Mouse (Mus musculus) mouse trophoblast stem cell (cell line): ENCODE data around the gene Plpp7.

Experiments used
- in situ Hi-C, 2 experiments: fragments of 300-500 bp; cut with MseI, MboI; formaldehyde crosslinking; loops; 2 replicates in 1 of 2; 3 replicates in 1 of 2; pipeline ENCODE4 v1.15.1; 2025

The Plpp7 gene

GRCm38 (mm10) chr2:32068811-32069607 is 26.3 kb upstream of the Plpp7 start:
- in situ Hi-C loops: no loop called here

- in situ Hi-C loops: no loop called here
These were observed 24.6 kb upstream of the Plpp7 start for GRCm38 (mm10) chr2:32070747-32071146.

- in situ Hi-C loops: no loop called here
These were observed 20.9 kb upstream of the Plpp7 start for GRCm38 (mm10) chr2:32074404-32074803.

- in situ Hi-C loops: no loop called here
These were observed 20.0 kb upstream of the Plpp7 start for GRCm38 (mm10) chr2:32075368-32075767.

GRCm38 (mm10) chr2:32077744-32078143 is 17.6 kb upstream of the Plpp7 start:
- in situ Hi-C loops: no loop called here

GRCm38 (mm10) chr2:32078522-32078921 is 16.8 kb upstream of the Plpp7 start:
- in situ Hi-C loops: no loop called here

GRCm38 (mm10) chr2:32079191-32079725 is 16.1 kb upstream of the Plpp7 start:
- in situ Hi-C loops: no loop called here

GRCm38 (mm10) chr2:32080681-32081080 is 14.6 kb upstream of the Plpp7 start:
- in situ Hi-C loops: no loop called here

- in situ Hi-C loops: no loop called here
These were observed 13.9 kb upstream of the Plpp7 start for GRCm38 (mm10) chr2:32081296-32081929.

- in situ Hi-C loops: no loop called here
These were observed 13.1 kb upstream of the Plpp7 start for GRCm38 (mm10) chr2:32082229-32082628.

GRCm38 (mm10) chr2:32083159-32084011 is 11.9 kb upstream of the Plpp7 start:
- in situ Hi-C loops: no loop called here

- in situ Hi-C loops: no loop called here
These were observed 11.0 kb upstream of the Plpp7 start, which contains the start of gene Fam78a for GRCm38 (mm10) chr2:32084111-32084871. Gene Fam78a, minus strand, starts transcription at chr2:32084857.

- in situ Hi-C loops: no loop called here
These were observed 10.5 kb upstream of the Plpp7 start for GRCm38 (mm10) chr2:32084872-32085199.

GRCm38 (mm10) chr2:32085231-32085630 is 10.1 kb upstream of the Plpp7 start:
- in situ Hi-C loops: no loop called here

- in situ Hi-C loops: no loop called here
These were observed 7.7 kb upstream of the Plpp7 start for GRCm38 (mm10) chr2:32087606-32088005.

GRCm38 (mm10) chr2:32088372-32088981 is 6.9 kb upstream of the Plpp7 start:
- in situ Hi-C loops: no loop called here

- in situ Hi-C loops: no loop called here
These were observed 5.7 kb upstream of the Plpp7 start for GRCm38 (mm10) chr2:32089606-32090005.

- in situ Hi-C loops: no loop called here
These were observed 5.2 kb upstream of the Plpp7 start for GRCm38 (mm10) chr2:32090145-32090544.

GRCm38 (mm10) chr2:32091956-32092355 is 3.4 kb upstream of the Plpp7 start:
- in situ Hi-C loops: no loop called here

- in situ Hi-C loops: no loop called here
These were observed 1.2 kb upstream of the Plpp7 start for GRCm38 (mm10) chr2:32094001-32094707.
